Mouse (Mus musculus) kidney, adult 2 months (tissue): ENCODE results near the gene Rnf103. TPM values are rescaled to one million over a fixed set of nuclear protein-coding genes. Genes with fewer than 3 reads are reported as not detected.
A peak's percentile ranks its signal among the peaks of the same experiment; 100 is the strongest.

Experiments used
- DNase-seq: peaks from one replicate; pipeline ENCODE4 v3.0.0; 2021
- H3K27ac ChIP-seq: fragments of 200-500 bp; 2 replicates; pipeline ENCODE4 v1.5.1; 2012; ENCODE audit warnings: low read depth, low read length, control low read depth, inconsistent platforms; ENCODE audit not compliant: insufficient read depth
- H3K27me3 ChIP-seq: fragments of 200-500 bp; replicated peaks from 2 replicates; pipeline ENCODE4 v1.6.1; 2012; ENCODE audit warnings: mild to moderate bottlenecking, moderate library complexity, low read length, inconsistent platforms; ENCODE audit not compliant: control insufficient read depth, insufficient read depth
- H3K36me3 ChIP-seq: fragments of 200-500 bp; 2 replicates; pipeline ENCODE4 v1.6.1; 2012; ENCODE audit warnings: mild to moderate bottlenecking, moderate library complexity, low read length, inconsistent platforms; ENCODE audit not compliant: control insufficient read depth, insufficient read depth
- H3K4me1 ChIP-seq: fragments of 200-500 bp; 2 replicates; pipeline ENCODE4 v1.6.1; 2011; ENCODE audit warnings: low read length; ENCODE audit not compliant: control insufficient read depth, insufficient read depth
- H3K4me3 ChIP-seq: fragments of 200-500 bp; 2 replicates; pipeline ENCODE4 v1.5.1; 2011; ENCODE audit warnings: mild to moderate bottlenecking, low read depth, low read length, control low read depth; ENCODE audit not compliant: insufficient read depth
- CTCF ChIP-seq: fragments of 200-500 bp; conservative IDR thresholded peaks from 2 replicates; pipeline ENCODE4 v1.5.1; 2011; ENCODE audit warnings: low read depth, mild to moderate bottlenecking, control low read depth, low read length, moderate library complexity, mixed read lengths; ENCODE audit not compliant: insufficient read depth, insufficient read length
- POLR2A ChIP-seq: fragments of 200-500 bp; IDR thresholded peaks from one replicate; pipeline ENCODE4 v1.6.1; 2011; ENCODE audit warnings: low read depth, low read length, control low read depth
- WGBS: fragments of 180-500 bp; shearing (Covaris S2); methylation state at CpG from one replicate; pipeline ENCODE4 v1.1.7; 2018; 5-methylcytosine and 5-hydroxymethylcytosine counted together
- polyA plus RNA-seq: library from polyadenylated mRNA; depleted of rRNA; stranded (reverse); fragments of >200 nt; gene quantifications from 2 replicates; pipeline ENCODE4 v1.2.3, GENCODE M21; 2012; rRNA removed

The Rnf103 gene
- polyA plus RNA-seq, 1 experiment: 12.6 TPM

- peak; percentile 3 for DNase-seq
- 75% methylated on average over 2 of the region's 2 CpGs for WGBS
- Histone ChIP-seq H3K4me3 (no peak overlapping the region), H3K36me3 (no peaks in the 10 kb centered on the region), H3K27ac (no peak overlapping the region), H3K27me3 (no peaks in the 10 kb centered on the region), H3K4me1 (no peaks in the 10 kb centered on the region)
- no peak for TF ChIP-seq POLR2A
These were observed 61.8 kb downstream of the Rnf103 start for GRCm38 (mm10) chr6:71555507-71555951.

- H3K4me3 ChIP-seq: no peak overlapping the region
- no peak for TF ChIP-seq CTCF
- no peak for TF ChIP-seq POLR2A
- no peaks in the 10 kb centered on the region; the same call in 1 of the 2 replicates for H3K36me3 ChIP-seq
- peak; percentile 61 for DNase-seq
- WGBS: 63% methylated on average over 2 of the region's 2 CpGs
- no peaks in the 10 kb centered on the region for H3K4me1 ChIP-seq
- H3K27ac ChIP-seq: no peak overlapping the region
- no peaks in the 10 kb centered on the region for H3K27me3 ChIP-seq
These were observed 63.1 kb downstream of the Rnf103 start for GRCm38 (mm10) chr6:71556826-71557225.

Other genes starting within 250 kb of the Rnf103 start
- gene Krcc1, start 222.2 kb upstream of the Rnf103 start, polyA plus RNA-seq: 10.8 and 15.2 TPM in 2 replicates
- gene Smyd1, start 171.7 kb upstream of the Rnf103 start, polyA plus RNA-seq: 0.57 and 2.3 TPM in 2 replicates
- gene Cd8b1, start 171.1 kb upstream of the Rnf103 start, polyA plus RNA-seq: 0.14 and 5.7 TPM in 2 replicates
- gene Cd8a, start 120.5 kb upstream of the Rnf103 start, polyA plus RNA-seq: 1.3 and 4.7 TPM in 2 replicates
- gene Rmnd5a, start 53.3 kb upstream of the Rnf103 start, polyA plus RNA-seq: 33.6 and 40.3 TPM in 2 replicates
- 44.2 and 51.5 TPM in 2 replicates for gene Chmp3, start 49.9 kb downstream of the Rnf103 start, polyA plus RNA-seq
- gene Kdm3a, start 139.1 kb downstream of the Rnf103 start, polyA plus RNA-seq: 9.5 and 10.9 TPM in 2 replicates
- 0.61 and 1.5 TPM in 2 replicates for gene Reep1, start 213.7 kb downstream of the Rnf103 start, polyA plus RNA-seq